Mouse (Mus musculus) midbrain, postnatal 0 days (tissue): ENCODE results near the gene Gdpd4. TPM values are rescaled to one million over a fixed set of nuclear protein-coding genes. Genes with fewer than 3 reads are reported as not detected.
A peak's percentile ranks its signal among the peaks of the same experiment; 100 is the strongest.

Experiments
- ATAC-seq: fragments of 200-750 bp; cut with Nextera tagmentation; 2 replicates; pipeline ENCODE4 v1.8.0; 2017; ENCODE audit warnings: moderate number of reproducible peaks, mild to moderate bottlenecking, moderate TSS enrichment, moderate library complexity; ENCODE audit not compliant: low FRiP score
- DNase-seq: peaks from one replicate; pipeline ENCODE4 v3.0.0-alpha.2; 2015; ENCODE audit warnings: low spot score
- H3K27ac ChIP-seq: fragments of 300-500 bp; sonication (generic); 2 replicates; pipeline ENCODE4 v1.5.1; 2014; ENCODE audit warnings: low read depth, mild to moderate bottlenecking, low read length, mixed read lengths
- H3K27me3 ChIP-seq: fragments of 300-500 bp; sonication (generic); 2 replicates; pipeline ENCODE4 v1.6.1; 2014; ENCODE audit warnings: low read length, control low read depth, mixed read lengths; ENCODE audit not compliant: insufficient read depth
- H3K36me3 ChIP-seq: fragments of 300-500 bp; sonication (generic); 2 replicates; pipeline ENCODE4 v1.6.1; 2014; ENCODE audit warnings: low read length, control low read depth, mixed read lengths; ENCODE audit not compliant: insufficient read depth
- H3K4me1 ChIP-seq: fragments of 300-500 bp; sonication (generic); 2 replicates; pipeline ENCODE4 v1.6.1; 2014; ENCODE audit warnings: mild to moderate bottlenecking, control low read depth, antibody characterized with exemption, low read length, mixed read lengths; ENCODE audit not compliant: insufficient read depth
- H3K4me2 ChIP-seq: fragments of 300-500 bp; sonication (generic); 2 replicates; pipeline ENCODE4 v1.6.1; 2014; ENCODE audit warnings: low read depth, mild to moderate bottlenecking, low read length, mixed read lengths; ENCODE audit not compliant: poor library complexity, severe bottlenecking
- H3K4me3 ChIP-seq: fragments of 300-500 bp; sonication (generic); 2 replicates; pipeline ENCODE4 v1.5.1; 2014; ENCODE audit warnings: low read depth, mild to moderate bottlenecking, low read length, moderate library complexity
- H3K9ac ChIP-seq: fragments of 300-500 bp; sonication (generic); replicated peaks from 2 replicates; pipeline ENCODE4 v1.6.1; 2014; ENCODE audit warnings: mild to moderate bottlenecking, low read length, moderate library complexity, mixed read lengths; ENCODE audit not compliant: poor library complexity, severe bottlenecking
- H3K9me3 ChIP-seq: fragments of 300-500 bp; sonication (generic); 2 replicates; pipeline ENCODE4 v1.6.1; 2016; ENCODE audit warnings: low read length, control low read depth
- CTCF ChIP-seq: IDR thresholded peaks from 2 replicates; pipeline ENCODE4 v1.5.1; 2016; ENCODE audit warnings: antibody characterized with exemption, mild to moderate bottlenecking
- WGBS: fragments of 180-500 bp; shearing (Covaris S2); extraction: QIAGEN DNeasy Blood & Tissue Kit; methylation state at CpG from one replicate; pipeline ENCODE4 v1.1.7; 2014; 5-methylcytosine and 5-hydroxymethylcytosine counted together
- polyA plus RNA-seq: library from polyadenylated mRNA; unstranded; fragments of >200 nt; fragmentation: Nextera tagmentation; extraction: Ambion mirVana; gene quantifications from 2 replicates; pipeline ENCODE4 v1.2.1, GENCODE M21; 2015
- total RNA-seq: library from RNA; depleted of rRNA; stranded (reverse); fragments of >200 nt; gene quantifications from 2 replicates; pipeline ENCODE4 v1.2.3, GENCODE M21; 2014

Gene Gdpd4
- total and polyA plus RNA-seq, 2 experiments from 2014 or later: not detected

GRCm38 (mm10) chr7:98002617-98003016, 82.9 kb downstream of the Gdpd4 start:
- no peak for ATAC-seq
- Histone ChIP-seq H3K27ac (no peak overlapping the region), H3K4me3 (no peak overlapping the region), H3K4me1 (no peaks in the 10 kb centered on the region), H3K9me3 (no peaks in the 10 kb centered on the region), H3K9ac (no peak overlapping the region), H3K27me3 (no peaks in the 10 kb centered on the region), H3K4me2 (no peak overlapping the region), H3K36me3 (no peaks in the 10 kb centered on the region)
- WGBS: 86% methylated on average over 7 of the region's 7 CpGs
- DNase-seq: no peak
- TF ChIP-seq CTCF: no peak

GRCm38 (mm10) chr7:98048101-98048824, 128.5 kb downstream of the Gdpd4 start:
- H3K27me3 ChIP-seq: no peaks in the 10 kb centered on the region
- no peak overlapping the region for H3K9ac ChIP-seq
- H3K4me3 ChIP-seq: no peak overlapping the region
- H3K4me2 ChIP-seq: no peak overlapping the region
- DNase-seq (no peak), ATAC-seq (no peak)
- H3K9me3 ChIP-seq: no peaks in the 10 kb centered on the region
- no peaks in the 10 kb centered on the region for H3K4me1 ChIP-seq
- WGBS: 85% methylated on average over 9 of the region's 9 CpGs
- H3K36me3 ChIP-seq: peaks cover 7% of the 10 kb centered on the region; the same call in 1 of the 2 replicates
- no peak overlapping the region for H3K27ac ChIP-seq
- TF ChIP-seq CTCF: no peak

- Histone ChIP-seq H3K27me3 (no peaks in the 10 kb centered on the region), H3K4me3 (no peak overlapping the region), H3K9me3 (no peaks in the 10 kb centered on the region), H3K36me3 (peaks cover 28% of the 10 kb centered on the region), H3K4me2 (no peak overlapping the region), H3K27ac (no peak overlapping the region), H3K4me1 (no peaks in the 10 kb centered on the region), H3K9ac (no peak overlapping the region)
- ATAC-seq: no peak
- peak; percentile 64 for TF ChIP-seq CTCF
- WGBS: 15% methylated on average over 8 of the region's 8 CpGs
- DNase-seq: peak; percentile 21
Measured at GRCm38 (mm10) chr7:98051980-98052379, 132.2 kb downstream of the Gdpd4 start.

- H3K36me3 ChIP-seq: peaks cover 28% of the 10 kb centered on the region
- WGBS: 92% methylated on average over 9 of the region's 9 CpGs
- H3K4me3 ChIP-seq: no peak overlapping the region
- TF ChIP-seq CTCF: no peak
- H3K27me3 ChIP-seq: no peaks in the 10 kb centered on the region
- ATAC-seq: no peak
- no peak overlapping the region for H3K27ac ChIP-seq
- no peak overlapping the region for H3K4me2 ChIP-seq
- H3K9ac ChIP-seq: no peak overlapping the region
- DNase-seq: no peak
- no peaks in the 10 kb centered on the region for H3K4me1 ChIP-seq
- H3K9me3 ChIP-seq: no peaks in the 10 kb centered on the region
Measured at GRCm38 (mm10) chr7:98054461-98054860, 134.7 kb downstream of the Gdpd4 start.

- ATAC-seq (no peak), DNase-seq (no peak)
- Histone ChIP-seq H3K27ac (no peak overlapping the region), H3K9ac (no peak overlapping the region), H3K36me3 (peaks cover 28% of the 10 kb centered on the region), H3K9me3 (no peaks in the 10 kb centered on the region), H3K4me1 (no peaks in the 10 kb centered on the region), H3K4me2 (no peak overlapping the region), H3K4me3 (no peak overlapping the region), H3K27me3 (no peaks in the 10 kb centered on the region)
- no peak for TF ChIP-seq CTCF
- WGBS: 91% methylated on average over 8 of the region's 8 CpGs
Measured at GRCm38 (mm10) chr7:98054942-98055341, 135.2 kb downstream of the Gdpd4 start.

GRCm38 (mm10) chr7:98066229-98066628, 146.5 kb downstream of the Gdpd4 start:
- no peak for TF ChIP-seq CTCF
- Histone ChIP-seq H3K4me2 (no peak overlapping the region), H3K4me3 (no peak overlapping the region), H3K4me1 (no peaks in the 10 kb centered on the region), H3K27me3 (no peaks in the 10 kb centered on the region), H3K9ac (no peak overlapping the region), H3K9me3 (no peaks in the 10 kb centered on the region), H3K36me3 (peaks cover 24% of the 10 kb centered on the region), H3K27ac (no peak overlapping the region)
- DNase-seq (no peak), ATAC-seq (no peak)
- 88% methylated on average over 11 of the region's 11 CpGs for WGBS
